Mouse (Mus musculus): ENCODE measurements around the gene Mapk7. TPM values are rescaled to one million over a fixed set of nuclear protein-coding genes. Genes with fewer than 3 reads are reported as not detected.

The Mapk7 gene
- polyA plus RNA-seq, 1 experiment from 2014 or later = 93.4 TPM

- Histone ChIP-seq H3K27ac (peak overlapping the region; percentile 59; the same call in 1 of the 2 replicates), H3K9ac (no peak overlapping the region), H3K9me3 (no peaks in the 10 kb centered on the region), H3K27me3 (no peaks in the 10 kb centered on the region), H3K4me2 (no peak overlapping the region), H3K36me3 (replicated peaks) (peaks cover 55% of the 10 kb centered on the region), H3K4me3 (replicated peaks) (no peak overlapping the region), H3K4me1 (peaks cover 71% of the 10 kb centered on the region)
- WGBS = 95% methylated on average over 7 of the region's 7 CpGs
- ATAC-seq (ENCODE audit: low FRiP score) = no peak
Measured at GRCm38 (mm10) chr11:61487936-61488335, 6.3 kb downstream of the Mapk7 start.

DNA sequence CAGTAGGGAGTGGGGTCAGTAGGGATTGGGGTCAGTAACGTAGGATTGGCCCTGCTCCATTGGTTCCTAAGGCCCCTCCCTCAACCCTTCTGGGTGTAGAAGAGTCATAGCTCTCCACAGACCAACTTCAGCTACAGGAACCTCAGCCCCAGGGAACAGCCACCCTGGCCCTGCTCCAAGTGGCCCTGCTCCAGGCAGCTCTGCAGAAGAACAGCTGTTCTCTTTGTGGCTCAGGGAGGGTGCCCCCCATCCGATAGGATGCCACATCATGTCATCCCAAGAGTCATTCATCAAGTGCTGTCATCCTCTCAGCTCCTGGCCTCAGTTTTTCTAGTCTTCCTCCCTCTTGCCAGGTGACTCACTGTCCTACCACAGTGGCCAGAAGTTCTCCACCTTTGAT lies 6.8 kb downstream of the Mapk7 start:
- no peak overlapping the region for H3K4me3 ChIP-seq (replicated peaks)
- no peaks in the 10 kb centered on the region for H3K9me3 ChIP-seq
- no peaks in the 10 kb centered on the region for H3K27me3 ChIP-seq
- ATAC-seq (ENCODE audit: low FRiP score) = no peak
- WGBS = 56% methylated on average over 2 of the region's 2 CpGs
- peak overlapping the region; percentile 49; the same call in 1 of the 2 replicates for H3K4me2 ChIP-seq
- H3K36me3 ChIP-seq (replicated peaks) = peaks cover 51% of the 10 kb centered on the region
- no peak overlapping the region for H3K9ac ChIP-seq
- peak overlapping the region; percentile 59; the same call in 1 of the 2 replicates for H3K27ac ChIP-seq
- H3K4me1 ChIP-seq = peaks cover 66% of the 10 kb centered on the region

DNA sequence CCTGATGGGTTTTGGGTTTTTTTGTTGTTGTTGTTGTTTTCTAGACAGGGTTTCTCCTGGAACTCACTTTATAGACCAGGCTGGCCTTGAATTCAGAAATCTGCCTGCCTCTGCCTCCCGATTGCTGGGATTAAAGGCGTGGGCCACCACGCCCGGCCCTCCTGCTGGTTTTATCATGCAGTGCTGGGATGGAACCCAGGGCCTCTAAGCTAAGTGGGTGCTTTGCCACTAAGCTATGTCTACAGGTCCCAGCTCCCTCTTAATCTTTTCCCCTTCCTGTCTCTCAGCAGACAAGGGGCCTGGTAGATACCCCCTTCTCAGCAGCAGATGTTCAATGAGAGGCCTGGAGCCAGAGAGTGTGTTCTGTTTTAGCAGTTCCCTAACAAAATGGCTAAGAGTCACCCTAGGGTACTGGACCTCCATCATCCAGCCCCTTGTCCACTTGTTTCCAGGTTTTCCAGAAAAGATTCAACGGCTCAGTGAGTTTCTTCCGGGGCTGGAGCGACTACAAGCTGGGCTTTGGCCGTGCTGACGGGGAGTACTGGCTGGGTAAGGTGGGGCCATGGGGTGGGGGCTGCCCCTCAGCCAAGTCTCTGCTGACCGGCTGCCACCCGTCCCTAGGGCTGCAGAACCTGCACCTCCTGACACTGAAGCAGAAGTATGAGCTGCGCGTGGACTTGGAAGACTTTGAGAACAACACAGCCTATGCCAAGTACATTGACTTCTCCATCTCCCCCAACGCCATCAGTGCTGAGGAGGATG lies 7.6 kb downstream of the Mapk7 start:
- peaks cover 45% of the 10 kb centered on the region for H3K36me3 ChIP-seq (replicated peaks)
- H3K9me3 ChIP-seq = no peaks in the 10 kb centered on the region
- no peak for ATAC-seq (ENCODE audit: low FRiP score)
- peak overlapping the region; percentile 97 for H3K27ac ChIP-seq
- H3K27me3 ChIP-seq = peaks cover 4% of the 10 kb centered on the region; the same call in 1 of the 2 replicates
- peak overlapping the region; percentile 31 for H3K4me3 ChIP-seq (replicated peaks)
- no peak overlapping the region for H3K9ac ChIP-seq
- WGBS = 92% methylated on average over 14 of the region's 14 CpGs
- peaks cover 64% of the 10 kb centered on the region for H3K4me1 ChIP-seq
- peak overlapping the region; percentile 49 for H3K4me2 ChIP-seq

DNA sequence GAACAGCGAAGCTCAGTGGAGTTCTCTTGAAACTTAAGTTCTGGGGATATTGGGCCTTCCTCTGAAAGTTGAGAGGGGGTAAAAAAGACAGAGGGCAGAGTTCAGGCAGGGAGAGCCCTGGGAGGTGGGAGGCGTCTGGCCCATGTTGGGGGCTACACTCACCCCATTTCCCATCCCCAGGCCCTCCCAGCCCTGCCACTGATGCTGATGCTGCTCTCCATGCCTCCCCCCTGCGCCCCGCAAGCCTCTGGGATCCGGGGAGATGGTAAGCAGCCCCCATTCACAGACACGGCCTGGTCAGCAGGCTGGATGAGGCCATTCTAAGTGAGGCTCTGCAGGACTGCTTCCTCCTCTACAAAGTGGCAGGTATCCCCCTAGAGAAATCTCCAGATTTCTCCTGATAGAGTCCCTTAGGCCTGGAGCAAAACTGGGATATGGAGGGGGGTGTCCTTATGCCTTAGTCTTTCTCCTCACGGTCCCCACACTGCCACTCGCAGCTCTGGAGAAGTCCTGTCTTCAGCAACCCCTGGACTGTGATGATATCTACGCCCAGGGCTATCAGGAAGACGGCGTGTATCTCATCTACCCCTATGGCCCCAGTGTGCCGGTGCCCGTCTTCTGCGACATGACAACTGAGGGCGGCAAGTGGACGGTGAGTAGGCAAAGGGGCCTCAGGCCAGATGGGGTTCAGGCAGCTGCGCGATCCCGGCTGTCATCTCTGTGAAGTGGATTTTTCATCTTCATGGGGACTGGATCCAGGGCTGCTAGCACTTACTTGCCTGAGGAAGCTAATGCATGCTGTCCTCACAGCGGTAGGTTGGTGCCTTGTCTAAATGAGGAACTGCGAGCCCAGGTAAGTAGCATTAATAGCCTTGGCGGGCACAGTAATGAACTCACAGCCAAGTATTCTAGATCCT lies 8.4 kb downstream of the Mapk7 start:
- Histone ChIP-seq H3K27ac (peak overlapping the region; percentile 97), H3K4me3 (replicated peaks) (peak overlapping the region; percentile 31), H3K27me3 (peaks cover 6% of the 10 kb centered on the region; the same call in 1 of the 2 replicates), H3K36me3 (replicated peaks) (peaks cover 36% of the 10 kb centered on the region), H3K4me1 (peaks cover 59% of the 10 kb centered on the region), H3K4me2 (peak overlapping the region; percentile 49), H3K9me3 (no peaks in the 10 kb centered on the region), H3K9ac (peak overlapping the region; percentile 53)
- 63% methylated on average over 22 of the region's 22 CpGs for WGBS
- ATAC-seq (ENCODE audit: low FRiP score) = no peak

- Histone ChIP-seq H3K4me1 (peaks cover 55% of the 10 kb centered on the region), H3K27me3 (peaks cover 6% of the 10 kb centered on the region; the same call in 1 of the 2 replicates), H3K9me3 (no peaks in the 10 kb centered on the region), H3K4me2 (peak within 1 kb of the TSS; percentile 49), H3K4me3 (replicated peaks) (peak within 1 kb of the TSS; percentile 31), H3K9ac (peak within 1 kb of the TSS; percentile 53), H3K36me3 (replicated peaks) (peaks cover 27% of the 10 kb centered on the region), H3K27ac (peak within 1 kb of the TSS; percentile 97)
- WGBS = 3% methylated on average over 19 of the region's 20 CpGs
- peak; percentile 89 for ATAC-seq (ENCODE audit: low FRiP score)
Measured at GRCm38 (mm10) chr11:61484613-61485540, 9.3 kb downstream of the Mapk7 start, which contains the start of gene Mfap4. Gene Mfap4, plus strand, starts transcription at chr11:61485431.

DNA sequence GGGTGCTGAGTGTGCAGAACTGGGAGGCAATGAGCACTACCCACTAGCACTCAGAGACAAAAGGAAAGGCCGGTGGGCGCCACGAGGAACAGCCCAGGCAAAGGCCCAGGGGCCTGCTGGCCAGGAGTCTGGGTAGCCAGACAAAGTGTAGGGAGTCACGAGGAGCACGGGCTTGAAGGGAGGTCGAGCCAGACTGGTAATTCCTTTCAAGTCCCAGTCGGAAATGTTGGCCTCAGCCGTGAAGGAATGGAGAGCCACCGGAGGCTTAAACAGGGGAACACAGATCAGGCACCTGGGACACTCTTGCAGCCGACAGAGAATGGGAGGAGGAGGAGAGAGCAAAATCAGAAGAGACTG lies 10.0 kb downstream of the Mapk7 start:
- peaks cover 20% of the 10 kb centered on the region for H3K36me3 ChIP-seq (replicated peaks)
- peaks cover 50% of the 10 kb centered on the region for H3K4me1 ChIP-seq
- no peak for ATAC-seq (ENCODE audit: low FRiP score)
- peak overlapping the region; percentile 42 for H3K9ac ChIP-seq
- no peaks in the 10 kb centered on the region for H3K9me3 ChIP-seq
- H3K27me3 ChIP-seq = peaks cover 6% of the 10 kb centered on the region; the same call in 1 of the 2 replicates
- no peak overlapping the region for H3K4me3 ChIP-seq (replicated peaks)
- peak overlapping the region; percentile 97 for H3K27ac ChIP-seq
- 13% methylated on average over 10 of the region's 10 CpGs for WGBS
- peak overlapping the region; percentile 49 for H3K4me2 ChIP-seq

GRCm38 (mm10) chr11:61483226-61483845 lies 10.9 kb downstream of the Mapk7 start:
- Histone ChIP-seq H3K9ac (no peak overlapping the region), H3K36me3 (replicated peaks) (peaks cover 12% of the 10 kb centered on the region), H3K4me3 (replicated peaks) (no peak overlapping the region), H3K4me2 (no peak overlapping the region), H3K27me3 (peaks cover 6% of the 10 kb centered on the region; the same call in 1 of the 2 replicates), H3K4me1 (peaks cover 47% of the 10 kb centered on the region), H3K9me3 (no peaks in the 10 kb centered on the region), H3K27ac (peak overlapping the region; percentile 97)
- WGBS = 46% methylated on average over 13 of the region's 13 CpGs
- no peak for ATAC-seq (ENCODE audit: low FRiP score)

GRCm38 (mm10) chr11:61481239-61482090 lies 12.7 kb downstream of the Mapk7 start:
- 76% methylated on average over 9 of the region's 9 CpGs for WGBS
- Histone ChIP-seq H3K36me3 (replicated peaks) (no peaks in the 10 kb centered on the region), H3K4me3 (replicated peaks) (no peak overlapping the region), H3K27me3 (peaks cover 10% of the 10 kb centered on the region; the same call in 1 of the 2 replicates), H3K4me2 (no peak overlapping the region), H3K27ac (no peak overlapping the region), H3K9ac (no peak overlapping the region), H3K9me3 (no peaks in the 10 kb centered on the region), H3K4me1 (peaks cover 47% of the 10 kb centered on the region)
- no peak for ATAC-seq (ENCODE audit: low FRiP score)

GRCm38 (mm10) chr11:61478788-61479187 lies 15.4 kb downstream of the Mapk7 start:
- Histone ChIP-seq H3K27me3 (peaks cover 10% of the 10 kb centered on the region; the same call in 1 of the 2 replicates), H3K9ac (no peak overlapping the region), H3K4me2 (no peak overlapping the region), H3K27ac (no peak overlapping the region), H3K4me1 (peaks cover 21% of the 10 kb centered on the region), H3K4me3 (replicated peaks) (no peak overlapping the region), H3K36me3 (replicated peaks) (no peaks in the 10 kb centered on the region), H3K9me3 (no peaks in the 10 kb centered on the region)
- 85% methylated on average over 4 of the region's 4 CpGs for WGBS
- ATAC-seq (ENCODE audit: low FRiP score) = no peak

DNA sequence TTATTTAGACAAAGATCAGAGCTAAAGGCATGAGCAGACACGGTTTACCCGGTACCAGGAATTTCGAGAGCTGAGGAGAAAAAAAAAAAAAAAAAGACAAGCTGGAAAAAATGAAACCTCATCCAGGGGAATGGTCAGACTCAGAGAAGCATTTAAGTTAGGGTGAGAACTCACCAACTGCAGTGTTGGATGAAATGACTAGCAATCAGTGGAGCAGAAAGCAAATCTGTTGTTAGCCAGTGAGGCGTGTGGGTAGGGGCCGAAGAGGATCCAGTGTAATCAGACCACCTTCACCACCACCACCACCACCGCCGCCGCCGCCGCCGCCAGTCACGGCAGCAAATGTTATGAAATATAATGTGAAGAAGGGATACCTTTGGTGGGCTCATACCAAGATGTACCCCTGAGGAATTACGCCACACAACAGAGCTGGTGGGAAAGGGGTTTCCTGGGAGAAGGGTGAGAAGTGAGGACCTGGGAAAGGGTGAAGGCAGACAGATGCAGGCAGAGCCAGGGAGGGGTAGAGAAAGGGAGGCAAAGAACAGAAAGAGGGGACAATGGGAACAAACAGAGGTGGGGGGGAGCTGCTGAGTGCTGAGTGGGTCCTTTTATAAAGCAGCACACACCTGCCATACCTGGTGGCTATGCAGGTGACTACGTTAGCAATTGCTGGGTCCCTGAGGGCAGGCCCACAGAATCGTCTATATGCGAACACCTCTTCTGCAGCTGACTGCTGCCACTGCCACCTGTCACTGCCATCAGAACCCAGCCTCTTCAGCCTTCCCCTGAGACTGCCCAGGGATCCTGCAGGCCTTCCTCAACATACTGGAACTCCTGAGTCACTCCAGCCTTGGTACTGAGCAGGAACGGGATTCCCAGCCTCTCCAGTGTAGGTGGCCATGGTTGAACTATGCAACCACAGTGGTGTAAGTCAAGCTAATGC lies 16.4 kb downstream of the Mapk7 start:
- Histone ChIP-seq H3K9me3 (no peaks in the 10 kb centered on the region), H3K36me3 (replicated peaks) (no peaks in the 10 kb centered on the region), H3K4me1 (peaks cover 15% of the 10 kb centered on the region), H3K4me3 (replicated peaks) (no peak overlapping the region), H3K27ac (0 out of 2 replicates have a peak overlapping the region, but pooled peaks have one; percentile 31), H3K27me3 (peaks cover 10% of the 10 kb centered on the region; the same call in 1 of the 2 replicates), H3K9ac (0 out of 2 replicates have a peak overlapping the region, but pooled peaks have one; percentile 7), H3K4me2 (peak overlapping the region; percentile 43)
- 51% methylated on average over 17 of the region's 17 CpGs for WGBS
- no peak for ATAC-seq (ENCODE audit: low FRiP score)
